Mouse (Mus musculus) heart, adult 18-20 months (tissue): ENCODE results near the gene Gm8011. TPM values are rescaled to one million over a fixed set of nuclear protein-coding genes. Genes with fewer than 3 reads are reported as not detected.
"Not testable (repeated sequence)": the region's sequence is repeated elsewhere in the genome, so short reads cannot be mapped to it uniquely, and the experiment has no call there.

Experiments used
- DNase-seq, 2 experiments: peaks; one replicate each; pipeline ENCODE4 v3.0.0; 2021 to 2022; ENCODE audit warnings: mixed read lengths in 1 of 2
- long read RNA-seq, 2 experiments: library from polyadenylated mRNA; stranded (forward); transcript quantifications; one replicate each; pipeline ENCODE4 v2.0.0; 2021
- total RNA-seq, 2 experiments: library from RNA; stranded (reverse); gene quantifications; 2 replicates each; pipeline ENCODE4 v1.2.3; 2021

The Gm8011 gene
- total RNA-seq, result not detected
- long read RNA-seq, experiment 1, result 0 reads
- long read RNA-seq, experiment 2, result 0 reads

- DNase-seq, result not testable (repeated sequence)
These were observed at the start of gene Gm8011 for GRCm38 (mm10) chr14:42463581-42463980. Gm8011 (plus strand) TSS chr14:42463881.

DNA sequence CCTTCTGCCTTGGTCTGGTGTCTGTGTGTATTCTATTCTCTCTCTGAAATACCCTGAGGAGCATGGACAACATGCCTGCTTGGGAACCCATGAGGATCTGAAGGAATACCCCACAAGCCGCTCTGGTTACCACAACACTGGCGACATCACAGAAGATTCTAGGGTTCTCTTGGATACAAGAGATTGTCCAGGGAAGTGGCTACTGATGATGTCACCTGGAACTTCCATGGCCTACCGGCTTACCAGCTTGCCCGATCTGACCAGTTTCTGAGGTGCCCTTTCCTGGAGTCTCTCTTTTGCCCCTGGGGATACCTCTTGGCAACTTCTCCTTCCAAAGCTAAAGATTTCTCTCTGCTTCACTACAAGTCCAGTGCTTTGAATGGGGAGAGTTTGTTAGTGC, 24.1 kb upstream of the Gm8011 start, which contains the start of gene Gm8005:
Gene Gm8005 (minus strand): TSS at position 101 of the 400 bp plus-strand sequence.
- not testable (repeated sequence) for DNase-seq

GRCm38 (mm10) chr14:42502249-42502648, 38.6 kb downstream of the Gm8011 start, which contains the start of gene Gm8020:
Gm8020 (minus strand) TSS chr14:42502349.
- DNase-seq, result not testable (repeated sequence)

Other genes starting within 250 kb of the Gm8011 start
- not detected for gene Gm17026, start 203.8 kb upstream of the Gm8011 start, total RNA-seq
- gene Gm9611, start 166.5 kb upstream of the Gm8011 start, total RNA-seq, result not detected
- not detected for gene Gm7995, start 153.7 kb upstream of the Gm8011 start, total RNA-seq
- not detected for gene Gm8005, start 24.2 kb upstream of the Gm8011 start, total RNA-seq
- not detected for gene Gm8020, start 38.5 kb downstream of the Gm8011 start, total RNA-seq
- gene Gm8024, start 60.4 kb downstream of the Gm8011 start, total RNA-seq, result not detected
- not detected for gene Gm17124, start 136.0 kb downstream of the Gm8011 start, total RNA-seq
- not detected for gene Gm3633, start 178.0 kb downstream of the Gm8011 start, total RNA-seq
- gene Gm10378, start 192.1 kb downstream of the Gm8011 start, total RNA-seq, result not detected